Mouse (Mus musculus) forebrain, embryonic 11.5 days (tissue): ENCODE data around the gene Wdhd1. TPM values are rescaled to one million over a fixed set of nuclear protein-coding genes. Genes with fewer than 3 reads are reported as not detected.
A peak's percentile ranks its signal among the peaks of the same experiment; 100 is the strongest.

Source experiments
- ATAC-seq: fragments of 200-750 bp; cut with Nextera tagmentation; replicated peaks from 2 replicates; pipeline ENCODE4 v1.8.0; 2017; ENCODE audit warnings: moderate TSS enrichment; ENCODE audit not compliant: low FRiP score
- DNase-seq: peaks from one replicate; pipeline ENCODE4 v3.0.0-alpha.2; 2017; ENCODE audit warnings: low spot score
- H3K27ac ChIP-seq: fragments of 300-500 bp; sonication (generic); 2 replicates; pipeline ENCODE4 v1.5.1; 2014; ENCODE audit warnings: low read depth, low read length
- H3K27me3 ChIP-seq: fragments of 300-500 bp; sonication (generic); 2 replicates; pipeline ENCODE4 v1.6.1; 2014; ENCODE audit warnings: mild to moderate bottlenecking, low read length, mixed read lengths; ENCODE audit not compliant: control insufficient read depth, insufficient read depth
- H3K36me3 ChIP-seq: fragments of 300-500 bp; sonication (generic); 2 replicates; pipeline ENCODE4 v1.6.1; 2014; ENCODE audit warnings: mild to moderate bottlenecking, low read length, moderate library complexity, mixed read lengths; ENCODE audit not compliant: control insufficient read depth, insufficient read depth
- H3K4me1 ChIP-seq: fragments of 300-500 bp; sonication (generic); replicated peaks from 2 replicates; pipeline ENCODE4 v1.6.1; 2014; ENCODE audit warnings: low read length, mixed read lengths; ENCODE audit not compliant: control insufficient read depth, insufficient read depth
- H3K4me2 ChIP-seq: fragments of 300-500 bp; sonication (generic); 2 replicates; pipeline ENCODE4 v1.6.1; 2014; ENCODE audit warnings: low read depth, mild to moderate bottlenecking, low read length, moderate library complexity, mixed read lengths; ENCODE audit not compliant: severe bottlenecking
- H3K4me3 ChIP-seq: fragments of 300-500 bp; sonication (generic); 2 replicates; pipeline ENCODE4 v1.5.1; 2014; ENCODE audit warnings: low read depth, low read length
- H3K9ac ChIP-seq: fragments of 300-500 bp; sonication (generic); 2 replicates; pipeline ENCODE4 v1.6.1; 2014; ENCODE audit warnings: low read length
- H3K9me3 ChIP-seq: fragments of 300-500 bp; sonication (generic); 2 replicates; pipeline ENCODE4 v1.6.1; 2016; ENCODE audit warnings: low read length, mixed read lengths; ENCODE audit not compliant: control insufficient read depth
- WGBS: fragments of 180-500 bp; shearing (Covaris S2); extraction: QIAGEN DNeasy Blood & Tissue Kit; methylation state at CpG from one replicate; pipeline ENCODE4 v1.1.7; 2014; 5-methylcytosine and 5-hydroxymethylcytosine counted together
- polyA plus RNA-seq: library from polyadenylated mRNA; unstranded; fragments of >200 nt; fragmentation: Nextera tagmentation; extraction: Ambion mirVana; gene quantifications from 2 replicates; pipeline ENCODE4 v1.2.1, GENCODE M21; 2014

The Wdhd1 gene
- polyA plus RNA-seq, 1 experiment from 2014 or later = 57.8 TPM

DNA sequence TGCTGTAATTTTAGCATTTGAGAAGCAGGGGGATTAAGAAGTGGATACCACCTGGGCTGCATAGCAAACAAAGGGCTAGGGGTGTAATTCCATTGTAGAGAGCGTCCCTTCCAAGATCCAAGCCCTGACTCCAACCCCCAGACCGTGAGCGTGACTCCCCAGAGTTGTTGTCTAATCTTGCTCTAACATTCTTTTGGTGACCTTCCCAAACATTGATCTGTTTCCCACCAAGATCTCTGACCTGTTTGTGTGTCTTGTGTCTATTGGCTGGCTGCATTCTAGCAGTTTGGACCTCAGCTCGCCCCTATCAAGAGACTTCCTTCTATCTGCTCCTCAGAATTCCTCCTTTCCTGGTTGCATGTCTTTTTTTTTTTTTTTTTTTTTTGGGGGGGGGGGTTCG, 10.4 kb upstream of the Wdhd1 start:
- no peak overlapping the region for H3K27ac ChIP-seq
- no peaks in the 10 kb centered on the region for H3K36me3 ChIP-seq
- H3K27me3 ChIP-seq = no peaks in the 10 kb centered on the region
- H3K4me2 ChIP-seq = no peak overlapping the region
- ATAC-seq (no peak), DNase-seq (no peak)
- no peak overlapping the region for H3K9ac ChIP-seq
- H3K4me3 ChIP-seq = no peak overlapping the region
- 80% methylated on average over 4 of the region's 5 CpGs for WGBS
- H3K9me3 ChIP-seq = no peaks in the 10 kb centered on the region
- H3K4me1 ChIP-seq = no peaks in the 10 kb centered on the region

DNA sequence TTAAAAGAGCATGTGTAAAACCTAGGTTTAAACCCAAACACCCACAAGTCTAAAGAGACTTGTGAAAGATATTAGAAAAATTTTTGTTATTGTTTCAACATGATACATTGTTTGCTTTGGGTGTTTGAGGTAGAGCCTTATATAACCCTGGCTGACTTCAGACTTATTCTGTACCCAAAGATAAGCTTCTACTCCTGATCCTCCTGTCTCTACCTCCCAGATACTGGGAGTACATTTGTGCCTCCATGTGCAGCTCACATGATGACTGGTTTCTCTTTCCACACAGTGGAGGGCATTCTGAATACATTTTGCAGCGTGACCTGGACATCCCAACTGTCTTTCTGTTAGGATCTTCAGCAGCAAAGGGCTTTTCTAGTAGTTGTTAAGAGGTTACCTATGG, 9.6 kb upstream of the Wdhd1 start:
- WGBS = 94% methylated on average over 1 of the region's 1 CpGs
- no peaks in the 10 kb centered on the region for H3K27me3 ChIP-seq
- H3K4me1 ChIP-seq = no peaks in the 10 kb centered on the region
- H3K9me3 ChIP-seq = no peaks in the 10 kb centered on the region
- H3K36me3 ChIP-seq = no peaks in the 10 kb centered on the region
- ATAC-seq (no peak), DNase-seq (no peak)
- no peak overlapping the region for H3K9ac ChIP-seq
- no peak overlapping the region for H3K4me2 ChIP-seq
- no peak overlapping the region for H3K4me3 ChIP-seq
- no peak overlapping the region for H3K27ac ChIP-seq

DNA sequence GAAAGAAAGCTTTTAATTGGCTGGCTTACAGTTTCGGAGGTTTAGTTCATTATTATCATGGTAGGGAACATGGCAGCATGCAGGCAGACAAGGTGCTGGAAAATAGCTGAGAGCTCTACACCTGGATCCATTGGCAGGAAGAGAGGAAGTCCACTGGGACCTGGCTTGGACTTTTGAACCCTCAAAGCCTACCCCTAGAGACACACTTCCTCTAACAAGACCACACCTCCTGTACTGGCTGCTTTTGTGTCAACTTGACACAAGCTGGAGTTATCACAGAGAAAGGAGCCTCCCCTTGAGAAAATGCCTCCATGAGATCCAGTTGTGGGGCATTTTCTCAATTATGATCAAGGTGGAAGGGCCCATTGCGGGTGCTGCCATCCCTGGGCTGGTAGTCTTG, 8.6 kb upstream of the Wdhd1 start:
- H3K4me3 ChIP-seq = no peak overlapping the region
- no peak overlapping the region for H3K9ac ChIP-seq
- H3K4me2 ChIP-seq = no peak overlapping the region
- H3K4me1 ChIP-seq = no peaks in the 10 kb centered on the region
- H3K36me3 ChIP-seq = no peaks in the 10 kb centered on the region
- no peak overlapping the region for H3K27ac ChIP-seq
- H3K27me3 ChIP-seq = no peaks in the 10 kb centered on the region
- ATAC-seq = no peak
- no peaks in the 10 kb centered on the region for H3K9me3 ChIP-seq
- WGBS = 94% methylated on average over 2 of the region's 2 CpGs
- no peak for DNase-seq

DNA sequence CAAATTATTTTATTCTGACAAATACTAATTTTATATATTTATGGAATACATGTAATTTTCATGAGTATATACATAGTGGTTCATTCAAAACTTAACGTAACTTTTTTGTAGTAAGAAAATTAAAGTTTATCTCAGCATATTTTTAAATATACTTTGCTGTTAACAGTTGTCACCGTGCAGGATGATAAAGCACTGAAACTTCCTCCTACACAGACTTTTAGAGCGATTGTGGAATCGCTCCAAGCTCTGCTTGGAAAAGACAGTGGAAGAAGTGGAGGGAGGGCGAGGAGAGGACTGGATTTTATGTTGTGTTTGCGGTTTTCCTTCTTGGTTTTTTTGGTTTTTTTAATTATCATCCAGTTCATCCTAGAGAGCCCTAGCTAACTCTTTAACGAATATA, 6.9 kb upstream of the Wdhd1 start:
- no peak for DNase-seq
- 92% methylated on average over 7 of the region's 7 CpGs for WGBS
- Histone ChIP-seq H3K4me1 (no peaks in the 10 kb centered on the region), H3K27ac (no peak overlapping the region), H3K9ac (no peak overlapping the region), H3K4me3 (no peak overlapping the region), H3K27me3 (no peaks in the 10 kb centered on the region), H3K9me3 (no peaks in the 10 kb centered on the region), H3K36me3 (no peaks in the 10 kb centered on the region), H3K4me2 (no peak overlapping the region)
- ATAC-seq = no peak

DNA sequence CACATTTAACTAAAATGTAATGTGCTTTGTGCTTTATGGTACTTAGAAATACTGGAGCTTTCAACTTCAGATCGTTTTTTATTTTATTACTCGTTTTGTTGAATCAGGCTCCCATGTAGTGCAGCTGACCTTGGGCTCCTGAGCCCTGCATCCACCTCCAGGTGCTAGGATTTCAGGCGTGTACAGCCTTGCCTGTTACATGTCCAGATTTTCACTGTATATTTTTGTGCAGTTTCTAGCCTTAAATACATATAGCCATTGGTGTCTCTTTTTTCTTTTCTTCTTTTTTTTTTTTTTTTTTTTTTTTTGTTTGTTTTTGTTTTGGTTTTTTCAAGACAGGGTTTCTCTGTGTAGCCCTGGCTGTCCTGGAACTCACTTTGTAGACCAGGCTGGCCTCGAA, 4.9 kb upstream of the Wdhd1 start:
- Histone ChIP-seq H3K27me3 (no peaks in the 10 kb centered on the region), H3K27ac (no peak overlapping the region), H3K4me1 (no peaks in the 10 kb centered on the region), H3K9ac (no peak overlapping the region), H3K4me3 (no peak overlapping the region), H3K36me3 (no peaks in the 10 kb centered on the region), H3K4me2 (no peak overlapping the region), H3K9me3 (no peaks in the 10 kb centered on the region)
- WGBS = 89% methylated on average over 4 of the region's 4 CpGs
- DNase-seq (no peak), ATAC-seq (no peak)

DNA sequence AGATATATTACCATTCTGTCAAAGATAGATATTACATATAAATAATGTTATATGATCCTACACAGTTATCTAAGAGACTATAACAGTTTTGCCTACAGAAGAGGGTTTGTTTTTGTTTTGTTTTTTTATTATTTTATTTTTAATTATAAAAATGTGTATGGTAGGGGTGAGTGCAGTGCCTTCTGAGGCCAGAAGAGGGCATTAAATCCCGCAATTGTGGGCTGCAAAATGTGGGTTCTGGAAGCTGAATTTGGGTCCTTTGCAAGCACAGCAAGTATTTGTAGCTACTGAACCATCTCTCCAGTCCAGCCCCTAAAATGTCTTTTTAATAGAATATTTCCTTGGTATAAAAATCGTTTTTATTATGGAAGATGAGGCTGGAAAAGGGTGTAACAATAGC, 2.4 kb upstream of the Wdhd1 start:
- Histone ChIP-seq H3K4me3 (no peak overlapping the region), H3K4me1 (peaks cover 5% of the 10 kb centered on the region; the same call in 1 of the 2 replicates), H3K4me2 (no peak overlapping the region), H3K9me3 (no peaks in the 10 kb centered on the region), H3K27ac (no peak overlapping the region), H3K9ac (no peak overlapping the region), H3K36me3 (no peaks in the 10 kb centered on the region), H3K27me3 (no peaks in the 10 kb centered on the region)
- DNase-seq (no peak), ATAC-seq (no peak)
- WGBS = 79% methylated on average over 2 of the region's 2 CpGs

DNA sequence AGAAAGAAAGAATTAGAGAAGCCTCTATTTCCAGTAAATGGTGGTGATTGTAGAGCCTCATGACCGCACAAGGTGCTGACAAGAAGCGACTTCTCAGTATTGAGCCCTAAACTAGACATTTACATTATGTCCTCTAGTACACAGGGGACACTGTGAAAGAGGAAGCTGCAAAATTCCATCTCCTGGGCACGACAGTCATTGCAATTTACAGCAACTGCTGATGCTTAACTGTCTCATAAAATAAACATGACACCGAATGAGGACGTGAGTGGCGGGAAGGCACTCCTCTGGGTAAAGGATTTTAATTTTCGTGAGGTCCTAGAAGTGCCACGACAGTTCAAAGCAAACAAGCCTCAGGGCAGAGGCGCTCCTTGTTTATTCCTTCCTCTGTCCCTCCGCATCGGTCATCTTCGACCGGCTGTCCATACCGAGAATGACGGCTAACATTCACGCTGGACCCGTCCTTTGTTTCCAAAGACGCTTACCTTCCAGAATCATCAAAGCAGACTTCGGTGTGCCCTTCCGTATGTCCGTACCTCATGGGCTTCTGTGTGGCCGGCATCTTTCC, 537 bp downstream of the Wdhd1 start:
- peak overlapping the region; percentile 52 for H3K4me3 ChIP-seq
- peak; percentile 6; the same call in 1 of the 2 replicates for ATAC-seq
- peak overlapping the region; percentile 73 for H3K27ac ChIP-seq
- no peaks in the 10 kb centered on the region for H3K27me3 ChIP-seq
- H3K4me1 ChIP-seq = peaks cover 5% of the 10 kb centered on the region; the same call in 1 of the 2 replicates
- H3K36me3 ChIP-seq = peaks cover 2% of the 10 kb centered on the region; the same call in 1 of the 2 replicates
- H3K9ac ChIP-seq = peak overlapping the region; percentile 67
- peak overlapping the region; percentile 78 for H3K4me2 ChIP-seq
- no peaks in the 10 kb centered on the region for H3K9me3 ChIP-seq
- WGBS = 3% methylated on average over 22 of the region's 22 CpGs
- no peak for DNase-seq

DNA sequence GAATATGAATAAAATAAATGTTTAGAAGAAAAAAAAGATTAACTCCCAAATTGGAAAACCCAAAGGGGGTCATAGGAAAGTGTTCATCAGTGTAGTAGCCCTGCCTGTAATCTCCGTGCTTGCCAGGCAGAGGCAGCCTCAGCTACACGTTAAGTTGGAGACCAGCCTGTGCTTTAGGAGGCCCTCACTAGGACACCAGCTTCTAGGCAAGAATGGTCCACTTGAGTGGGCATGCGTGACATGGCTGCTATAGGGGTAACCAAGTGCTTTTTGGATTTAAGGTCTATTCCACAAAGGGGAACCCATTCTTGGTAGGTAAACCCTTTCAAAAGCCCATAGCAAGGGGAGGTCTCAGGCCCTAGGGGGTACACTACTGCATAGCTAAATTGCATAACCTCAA, 1.2 kb downstream of the Wdhd1 start:
- Histone ChIP-seq H3K9ac (peak overlapping the region; percentile 67), H3K9me3 (no peaks in the 10 kb centered on the region), H3K36me3 (peaks cover 6% of the 10 kb centered on the region; the same call in 1 of the 2 replicates), H3K27ac (no peak overlapping the region), H3K27me3 (no peaks in the 10 kb centered on the region), H3K4me1 (peaks cover 5% of the 10 kb centered on the region; the same call in 1 of the 2 replicates), H3K4me2 (peak overlapping the region; percentile 78), H3K4me3 (peak overlapping the region; percentile 52)
- DNase-seq (no peak), ATAC-seq (no peak)
- 38% methylated on average over 3 of the region's 3 CpGs for WGBS

DNA sequence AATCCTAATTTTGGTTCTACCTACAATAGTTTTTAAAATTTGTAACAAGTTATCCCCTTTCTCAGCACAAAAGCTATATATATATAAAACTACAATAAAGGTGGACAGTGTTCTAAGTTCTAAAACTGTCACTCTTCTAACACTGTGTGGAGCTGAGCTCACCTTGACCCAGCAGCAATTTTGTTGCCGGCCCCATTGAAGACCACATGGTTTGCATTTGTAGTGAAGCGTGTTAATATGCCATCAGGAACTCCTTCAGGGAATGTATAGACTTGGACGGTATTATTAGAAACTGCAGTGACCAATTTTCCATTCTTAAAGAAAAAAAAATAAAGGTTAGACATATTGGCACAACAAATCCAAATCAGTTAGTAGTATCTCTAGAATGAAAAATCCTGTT, 2.9 kb downstream of the Wdhd1 start:
- no peak overlapping the region for H3K9ac ChIP-seq
- no peaks in the 10 kb centered on the region for H3K27me3 ChIP-seq
- no peak overlapping the region for H3K27ac ChIP-seq
- no peaks in the 10 kb centered on the region for H3K9me3 ChIP-seq
- H3K4me1 ChIP-seq = peaks cover 5% of the 10 kb centered on the region; the same call in 1 of the 2 replicates
- no peak overlapping the region for H3K4me2 ChIP-seq
- H3K4me3 ChIP-seq = no peak overlapping the region
- H3K36me3 ChIP-seq = peaks cover 13% of the 10 kb centered on the region; the same call in 1 of the 2 replicates
- DNase-seq (no peak), ATAC-seq (no peak)
- WGBS = 72% methylated on average over 3 of the region's 3 CpGs
